Mouse (Mus musculus): Measurements from ENCODE around the gene Ywhag.

DNA sequence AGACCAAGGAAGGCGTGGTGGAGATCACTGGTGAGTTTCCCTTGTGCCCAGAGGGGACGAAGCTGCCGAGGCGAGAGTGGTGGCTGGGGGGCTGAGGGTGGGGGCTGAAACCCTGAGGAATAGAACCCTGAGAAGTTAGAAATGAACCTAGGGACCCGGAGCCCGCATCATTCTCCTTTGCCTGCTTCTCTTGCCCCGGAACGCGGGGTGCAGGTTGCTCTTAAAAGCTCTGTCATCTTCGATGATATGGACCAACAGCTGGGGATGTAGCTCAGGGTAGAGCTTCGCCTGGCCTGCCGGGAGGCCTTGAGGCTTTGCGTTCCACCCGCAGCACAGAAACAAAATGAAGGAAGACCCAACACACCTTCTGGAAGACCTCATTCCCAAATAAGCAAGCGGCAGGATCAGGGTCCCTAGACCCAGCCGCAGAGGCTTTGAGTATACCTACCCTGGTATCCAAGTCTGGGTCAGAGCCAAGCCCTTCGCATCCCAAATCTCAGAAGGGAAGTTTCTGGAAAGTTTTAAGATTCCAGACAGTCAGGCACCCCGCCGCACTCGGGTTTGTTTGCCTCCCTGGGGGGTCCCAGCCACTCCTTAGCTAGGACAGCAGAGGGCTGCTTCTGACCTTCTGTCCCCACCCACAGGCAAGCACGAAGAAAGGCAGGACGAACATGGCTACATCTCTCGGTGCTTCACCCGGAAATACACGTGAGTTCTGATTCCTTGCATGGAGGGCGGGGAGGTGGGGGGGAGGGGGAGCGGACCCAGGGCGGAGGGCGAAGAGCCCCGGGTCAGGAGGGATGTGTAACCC, 45.8 kb downstream of the Ywhag start:
- TF ChIP-seq CTCF (conservative IDR thresholded peaks at IDR 0.05; ENCODE audit: low read length) (no peak), POU5F1 (IDR thresholded peaks at IDR 0.05; ENCODE audit: borderline replicate concordance, low read length) (no peak)
